Mouse (Mus musculus) Patski (cell line): ENCODE results near the gene Fus. TPM values are rescaled to one million over a fixed set of nuclear protein-coding genes. Genes with fewer than 3 reads are reported as not detected.
"Not testable (repeated sequence)": the region's sequence is repeated elsewhere in the genome, so short reads cannot be mapped to it uniquely, and the experiment has no call there.

Experiments
- ATAC-seq: fragments of 100-300 bp; one replicate; pipeline ENCODE4 v1.8.0; 2021
- CTCF ChIA-PET: fragments of 350-600 bp; sonication (Branson Sonifier 250); formaldehyde crosslinking; loops from one replicate; lab custom pipeline; 2022; ENCODE audit warnings: inconsistent platforms; lab: Charles Lee
- POLR2A ChIA-PET: fragments of 350-600 bp; sonication (Branson Sonifier 250); formaldehyde crosslinking; loops from one replicate; lab custom pipeline; 2022; ENCODE audit warnings: antibody characterized with exemption, inconsistent platforms; lab: Charles Lee
- DNase-seq: peaks from one replicate; pipeline ENCODE4 v3.0.0-alpha.2; 2011; ENCODE audit warnings: low read depth, low spot score
- H3K27me3 ChIP-seq: fragments of 371-371 bp; one replicate; pipeline ENCODE4 v1.5.1; 2021
- CTCF ChIP-seq: fragments of 100-300 bp; IDR thresholded peaks from one replicate; pipeline ENCODE4 v1.5.1; 2021
- in situ Hi-C: fragments of 300-500 bp; cut with MboI; formaldehyde crosslinking; loops from 3 replicates; pipeline ENCODE4 v1.11.1; 2018; ENCODE audit warnings: low pct_unique_long_range_greater_than_20kb, mixed read lengths
- polyA plus RNA-seq: library from polyadenylated mRNA; unstranded; gene quantifications from one replicate; pipeline ENCODE4 v1.2.3, GENCODE M21; 2021

The Fus gene
- polyA plus RNA-seq, 1 experiment from 2014 or later: 469 TPM

DNA sequence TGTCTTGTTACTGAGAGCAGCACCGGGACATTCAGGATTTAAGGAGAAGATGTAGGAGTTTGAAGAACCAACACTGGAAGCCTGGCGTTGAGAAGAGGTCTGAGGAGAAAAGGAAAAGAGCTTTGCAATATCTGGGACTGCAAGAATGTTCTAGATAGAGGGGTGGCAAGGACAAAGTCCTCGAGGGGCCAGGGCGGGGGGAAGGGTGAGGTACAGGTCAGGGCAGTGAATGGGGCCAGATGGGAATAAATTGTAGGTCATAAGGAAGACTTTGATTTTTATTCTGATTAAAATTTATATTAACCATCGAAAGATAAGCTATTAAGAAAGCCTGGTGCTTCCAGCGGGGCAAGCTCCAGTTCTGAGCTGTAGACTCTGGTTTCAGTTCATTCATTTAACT is 35.8 kb downstream of the Fus start:
- in situ Hi-C loops: no loop called here
- no peak for ATAC-seq
- no peaks in the 10 kb centered on the region for H3K27me3 ChIP-seq
- ChIA-PET POLR2A (interaction anchor here (1.0 kb wide), 1 partner anchor 10 kb away, joined by 3 read pairs; the partner anchor contains the start of gene Pycard), CTCF (no interaction called here)
- no peak for TF ChIP-seq CTCF
- no peak for DNase-seq

DNA sequence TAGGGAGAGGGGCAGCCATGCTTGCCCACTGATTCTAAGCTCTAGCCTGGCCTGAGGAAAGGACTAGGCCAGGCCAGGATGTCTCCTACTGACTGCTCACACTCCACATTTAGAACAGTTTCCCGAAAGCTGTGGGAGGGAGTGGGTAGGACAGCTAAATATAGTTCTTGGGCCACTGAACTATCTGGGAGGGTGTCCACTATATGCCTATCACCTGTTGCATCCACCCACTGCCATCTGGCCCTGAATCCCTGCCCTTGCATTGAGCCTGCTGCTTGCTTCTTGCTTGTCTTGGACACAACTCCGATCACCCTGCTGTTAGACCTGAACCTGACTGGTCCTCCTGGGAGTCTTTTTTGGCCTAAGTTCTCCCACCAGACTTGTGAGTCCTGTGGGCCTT is 36.4 kb downstream of the Fus start, which contains the start of gene Trim72:
TSS of gene Trim72 (plus strand) at position 262 of the 400 bp plus-strand sequence.
- ATAC-seq (no peak), DNase-seq (no peak)

DNA sequence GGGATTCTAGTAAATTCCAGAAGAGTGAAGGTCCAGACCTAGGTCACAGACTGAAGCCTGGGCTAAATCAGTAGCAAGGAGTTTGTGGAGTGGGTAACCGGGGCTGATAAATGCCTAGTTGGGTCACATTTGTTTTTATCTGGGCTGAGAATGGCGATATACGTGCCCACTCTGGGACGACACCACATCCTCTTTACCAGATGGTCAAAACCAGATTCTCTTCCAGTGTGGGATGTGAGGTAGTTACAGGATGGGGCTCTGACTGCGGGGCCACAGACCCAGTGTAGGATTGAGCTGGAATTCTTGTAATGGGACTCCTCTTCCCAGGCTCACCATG is 36.9 kb downstream of the Fus start:
- CTCF ChIA-PET: interaction anchor here (1.4 kb wide), 1 partner anchor 12 kb away, joined by 4 read pairs; no protein-coding TSS in a partner anchor
- no peak for DNase-seq
- TF ChIP-seq CTCF: no peak
- H3K27me3 ChIP-seq: no peaks in the 10 kb centered on the region
- POLR2A ChIA-PET: no interaction called here
- in situ Hi-C loops: no loop called here
- ATAC-seq: no peak

More for the DNA sequence above, 36.4 kb downstream of the Fus start, which contains the start of gene Trim72:
- in situ Hi-C loops: no loop called here
- no peak for TF ChIP-seq CTCF
- no peaks in the 10 kb centered on the region for H3K27me3 ChIP-seq
- ChIA-PET POLR2A (no interaction called here), CTCF (interaction anchor here (1.4 kb wide), 1 partner anchor 12 kb away, joined by 4 read pairs; no protein-coding TSS in a partner anchor)

GRCm38 (mm10) chr7:128004487-128005362 is 37.5 kb downstream of the Fus start:
- CTCF ChIA-PET: interaction anchor here (1.4 kb wide), 1 partner anchor 13 kb away, joined by 4 read pairs; no protein-coding TSS in a partner anchor
- ATAC-seq (no peak), DNase-seq (no peak)
- no peak for TF ChIP-seq CTCF
- H3K27me3 ChIP-seq: no peaks in the 10 kb centered on the region
- in situ Hi-C loops: no loop called here
- POLR2A ChIA-PET: no interaction called here

DNA sequence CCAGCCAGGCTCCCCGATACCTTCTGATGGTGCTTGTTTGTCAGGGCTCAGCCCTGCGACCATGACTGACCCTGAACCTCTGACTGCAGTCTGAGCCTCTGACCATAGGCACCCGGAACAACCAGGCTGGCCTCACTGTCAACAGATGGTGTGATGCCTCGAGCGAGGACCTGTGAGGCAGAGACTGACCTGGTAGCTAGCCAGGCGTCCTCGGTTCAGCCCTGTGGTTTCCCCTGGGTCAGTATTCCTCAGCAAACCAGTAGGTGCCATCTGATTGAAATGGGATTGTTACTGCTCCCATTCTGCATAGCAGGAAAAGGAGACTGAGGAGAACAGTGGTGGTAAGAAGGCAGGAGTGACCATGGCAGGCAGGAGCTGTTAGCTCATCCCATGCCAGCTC is 38.9 kb downstream of the Fus start:
- ChIA-PET POLR2A (no interaction called here), CTCF (no interaction called here)
- in situ Hi-C loops: no loop called here
- DNase-seq (no peak), ATAC-seq (no peak)
- no peak for TF ChIP-seq CTCF
- no peaks in the 10 kb centered on the region for H3K27me3 ChIP-seq

DNA sequence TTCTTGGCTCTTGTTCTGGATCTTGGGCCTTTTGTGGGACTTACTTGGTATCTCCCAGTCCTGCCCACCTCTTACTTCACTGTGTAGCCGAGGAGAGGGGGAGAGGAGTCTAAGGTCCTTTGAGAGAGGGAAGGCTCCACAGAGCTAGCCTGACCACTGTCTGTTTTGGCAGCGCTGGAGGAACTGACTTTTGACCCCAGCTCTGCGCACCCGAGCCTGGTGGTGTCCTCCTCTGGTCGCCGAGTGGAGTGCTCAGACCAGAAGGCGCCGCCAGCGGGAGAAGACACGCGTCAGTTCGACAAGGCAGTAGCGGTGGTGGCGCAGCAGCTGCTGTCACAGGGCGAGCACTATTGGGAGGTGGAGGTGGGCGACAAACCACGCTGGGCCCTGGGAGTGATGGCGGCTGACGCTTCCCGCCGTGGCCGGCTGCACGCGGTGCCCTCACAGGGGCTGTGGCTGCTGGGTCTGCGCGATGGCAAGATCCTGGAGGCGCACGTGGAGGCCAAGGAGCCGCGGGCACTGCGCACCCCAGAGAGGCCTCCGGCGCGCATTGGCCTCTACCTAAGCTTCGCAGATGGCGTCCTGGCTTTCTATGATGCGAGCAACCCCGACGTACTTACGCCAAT is 42.6 kb downstream of the Fus start:
- ChIA-PET POLR2A (interaction anchor here (0.6 to 1.0 kb wide), 2 partner anchors 13 to 25 kb away, joined by 3 to 4 read pairs; no protein-coding TSS in a partner anchor), CTCF (no interaction called here)
- no peaks in the 10 kb centered on the region for H3K27me3 ChIP-seq
- in situ Hi-C loops: no loop called here
- no peak for TF ChIP-seq CTCF
- ATAC-seq (no peak), DNase-seq (no peak)

DNA sequence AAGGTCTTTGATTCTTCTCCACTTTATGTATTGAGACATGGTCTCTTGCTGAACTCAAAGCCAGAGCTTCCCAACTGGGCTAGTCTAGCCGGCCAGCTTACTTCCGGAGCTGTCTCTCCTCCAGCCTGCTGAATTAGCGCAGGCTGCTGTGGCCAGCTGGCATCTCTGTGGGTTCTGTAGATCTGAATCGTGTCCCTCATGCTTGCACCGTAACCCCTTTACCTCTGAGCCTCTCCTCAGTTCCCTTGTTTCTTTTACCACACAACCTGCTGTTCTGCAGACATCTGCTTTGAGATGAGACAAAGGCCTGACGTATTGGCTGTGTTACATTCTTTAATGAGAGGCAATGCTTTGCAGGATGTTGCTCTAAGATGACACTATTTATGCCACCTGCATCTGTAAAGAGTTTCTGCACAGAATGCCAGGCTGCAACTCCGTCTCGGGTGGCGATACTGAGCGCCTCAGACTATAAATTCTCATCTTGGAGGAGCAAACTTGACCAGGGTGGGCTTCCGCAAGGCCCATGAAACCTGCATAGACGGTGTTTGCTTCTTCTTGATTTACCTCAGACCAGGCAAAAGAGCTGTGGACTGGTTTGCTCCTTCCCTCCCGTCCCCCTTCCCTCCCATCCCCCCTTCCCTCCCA is 45.0 kb downstream of the Fus start:
- no peaks in the 10 kb centered on the region for H3K27me3 ChIP-seq
- ChIA-PET CTCF (no interaction called here), POLR2A (no interaction called here)
- in situ Hi-C loops: no loop called here
- TF ChIP-seq CTCF: no peak
- DNase-seq (no peak), ATAC-seq (no peak)

- CTCF ChIA-PET: no interaction called here
- no peak for TF ChIP-seq CTCF
- POLR2A ChIA-PET: no interaction called here
- DNase-seq (no peak), ATAC-seq (no peak)
- H3K27me3 ChIP-seq: no peaks in the 10 kb centered on the region
- in situ Hi-C loops: no loop called here
Observed at GRCm38 (mm10) chr7:128013116-128013515, 45.9 kb downstream of the Fus start.

GRCm38 (mm10) chr7:128016134-128016533 is 48.9 kb downstream of the Fus start:
- DNase-seq, POLR2A ChIA-PET, CTCF ChIA-PET, in situ Hi-C loops, H3K27me3 ChIP-seq, ATAC-seq: not testable (repeated sequence)

DNA sequence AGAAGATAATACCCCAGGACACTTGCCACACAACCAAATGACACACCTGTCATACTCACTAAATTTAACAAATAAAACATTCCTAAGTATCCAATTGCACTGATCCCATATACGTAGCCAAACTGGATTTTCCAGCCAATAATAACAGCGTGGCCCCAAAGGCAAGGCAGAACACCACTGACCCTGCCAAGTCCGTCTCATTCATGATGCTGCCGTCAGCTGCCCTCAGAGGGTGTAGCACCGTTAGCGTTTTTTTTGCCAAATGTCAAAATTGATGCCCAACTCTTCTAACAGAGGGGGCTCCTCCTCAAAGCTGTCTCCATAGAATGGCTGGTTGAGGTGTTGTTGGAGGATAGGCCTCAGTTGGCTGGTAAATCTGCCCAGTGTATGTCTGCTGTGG is 49.4 kb downstream of the Fus start:
- DNase-seq (no peak), ATAC-seq (no peak)
- POLR2A ChIA-PET: no interaction called here
- H3K27me3 ChIP-seq: no peaks in the 10 kb centered on the region
- TF ChIP-seq CTCF: no peak
- in situ Hi-C loops: no loop called here
- CTCF ChIA-PET: no interaction called here
